Mouse (Mus musculus) midbrain, embryonic 14.5 days (tissue): ENCODE measurements around the gene Rnf216. TPM values are rescaled to one million over a fixed set of nuclear protein-coding genes. Genes with fewer than 3 reads are reported as not detected.

Experiments used
- ATAC-seq: fragments of 200-750 bp; cut with Nextera tagmentation; 2 replicates; pipeline ENCODE4 v1.8.0; 2017; ENCODE audit warnings: moderate number of reproducible peaks, moderate library complexity; ENCODE audit not compliant: low FRiP score, low TSS enrichment
- DNase-seq: peaks from one replicate; pipeline ENCODE4 v3.0.0-alpha.2; 2015
- H3K27ac ChIP-seq: fragments of 300-500 bp; sonication (generic); replicated peaks from 2 replicates; pipeline ENCODE4 v1.5.1; 2014; ENCODE audit warnings: mild to moderate bottlenecking, low read depth, low read length, moderate library complexity
- H3K27me3 ChIP-seq: fragments of 300-500 bp; sonication (generic); 2 replicates; pipeline ENCODE4 v1.6.1; 2014; ENCODE audit warnings: low read length, control low read depth, mixed read lengths; ENCODE audit not compliant: control insufficient read depth, insufficient read depth
- H3K36me3 ChIP-seq: fragments of 300-500 bp; sonication (generic); 2 replicates; pipeline ENCODE4 v1.6.1; 2014; ENCODE audit warnings: low read length, control low read depth; ENCODE audit not compliant: control insufficient read depth, insufficient read depth
- H3K4me1 ChIP-seq: fragments of 300-500 bp; sonication (generic); 2 replicates; pipeline ENCODE4 v1.6.1; 2014; ENCODE audit warnings: mild to moderate bottlenecking, antibody characterized with exemption, low read length, control low read depth; ENCODE audit not compliant: control insufficient read depth, insufficient read depth
- H3K4me2 ChIP-seq: fragments of 300-500 bp; sonication (generic); 2 replicates; pipeline ENCODE4 v1.6.1; 2014; ENCODE audit warnings: mild to moderate bottlenecking, low read length, moderate library complexity
- H3K4me3 ChIP-seq: fragments of 300-500 bp; sonication (generic); replicated peaks from 2 replicates; pipeline ENCODE4 v1.5.1; 2014; ENCODE audit warnings: low read depth, low read length
- H3K9ac ChIP-seq: fragments of 300-500 bp; sonication (generic); replicated peaks from 2 replicates; pipeline ENCODE4 v1.6.1; 2014; ENCODE audit warnings: mild to moderate bottlenecking, low read length, moderate library complexity
- H3K9me3 ChIP-seq: fragments of 300-500 bp; sonication (generic); 2 replicates; pipeline ENCODE4 v1.6.1; 2016; ENCODE audit warnings: low read length, control low read depth, mixed read lengths; ENCODE audit not compliant: control insufficient read depth
- WGBS: fragments of 180-500 bp; shearing (Covaris S2); extraction: QIAGEN DNeasy Blood & Tissue Kit; methylation state at CpG from one replicate; pipeline ENCODE4 v1.1.7; 2014; 5-methylcytosine and 5-hydroxymethylcytosine counted together
- polyA plus RNA-seq: library from polyadenylated mRNA; unstranded; fragments of >200 nt; fragmentation: Nextera tagmentation; extraction: Ambion mirVana; gene quantifications from 2 replicates; pipeline ENCODE4 v1.2.1, GENCODE M21; 2014

The Rnf216 gene
- polyA plus RNA-seq, 1 experiment from 2014 or later, result 32.1 TPM

GRCm38 (mm10) chr5:143055501-143056125 lies 57.2 kb downstream of the Rnf216 start:
- peaks cover 14% of the 10 kb centered on the region; the same call in 1 of the 2 replicates for H3K4me1 ChIP-seq
- no peaks in the 10 kb centered on the region for H3K9me3 ChIP-seq
- H3K27me3 ChIP-seq, result no peaks in the 10 kb centered on the region
- no peak overlapping the region for H3K9ac ChIP-seq
- H3K4me2 ChIP-seq, result no peak overlapping the region
- ATAC-seq (no peak), DNase-seq (no peak)
- H3K36me3 ChIP-seq, result peaks cover 5% of the 10 kb centered on the region
- H3K4me3 ChIP-seq, result no peak overlapping the region
- WGBS, result 93% methylated on average over 3 of the region's 3 CpGs
- H3K27ac ChIP-seq, result no peak overlapping the region

GRCm38 (mm10) chr5:143054703-143055102 lies 58.1 kb downstream of the Rnf216 start:
- Histone ChIP-seq H3K27me3 (no peaks in the 10 kb centered on the region), H3K27ac (no peak overlapping the region), H3K9me3 (no peaks in the 10 kb centered on the region), H3K4me3 (no peak overlapping the region), H3K4me1 (peaks cover 14% of the 10 kb centered on the region; the same call in 1 of the 2 replicates), H3K9ac (no peak overlapping the region), H3K36me3 (peaks cover 2% of the 10 kb centered on the region), H3K4me2 (no peak overlapping the region)
- ATAC-seq, result no peak
- 92% methylated on average over 2 of the region's 2 CpGs for WGBS
- DNase-seq, result no peak

DNA sequence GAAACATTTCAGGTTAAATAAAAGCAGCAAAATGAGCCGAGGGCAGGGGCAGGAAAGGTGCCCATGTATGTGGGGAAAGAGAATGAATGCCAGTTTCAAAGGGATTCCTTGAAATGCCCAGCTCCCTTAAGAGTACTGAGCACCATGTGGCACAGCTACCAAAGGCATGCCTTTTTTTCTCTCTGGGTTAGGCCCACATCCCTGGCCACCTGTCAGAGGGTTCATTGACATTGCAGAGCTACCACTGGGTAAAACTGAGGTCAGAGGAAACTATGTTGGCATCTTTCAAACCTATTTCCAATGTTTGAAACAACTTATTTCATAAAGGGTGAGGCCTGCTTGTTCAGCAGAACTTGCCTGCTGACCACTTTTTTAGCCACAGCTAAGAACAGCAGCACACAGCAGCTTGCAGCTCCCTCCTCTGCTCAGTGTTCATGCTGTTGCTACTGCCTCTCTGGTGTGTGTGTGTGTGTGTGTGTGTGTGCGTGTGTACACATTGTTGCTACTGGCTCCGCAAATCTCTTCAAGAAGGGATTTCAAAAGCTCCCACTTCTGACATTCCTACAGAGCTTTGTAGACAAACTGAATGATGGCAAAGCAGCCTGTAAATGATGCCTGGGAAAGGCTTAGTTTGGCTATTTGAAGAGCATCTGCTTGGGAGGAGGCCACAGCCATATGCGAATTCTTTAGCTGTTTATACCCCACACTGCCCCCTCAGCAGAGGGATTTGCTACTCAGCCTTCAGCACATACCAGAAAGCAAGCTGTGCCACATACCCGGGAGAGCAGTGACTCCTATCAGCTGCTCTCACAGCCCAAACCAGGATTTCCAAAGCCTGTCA lies 59.4 kb downstream of the Rnf216 start:
- Histone ChIP-seq H3K9me3 (no peaks in the 10 kb centered on the region), H3K4me1 (peaks cover 23% of the 10 kb centered on the region), H3K9ac (no peak overlapping the region), H3K4me3 (no peak overlapping the region), H3K4me2 (no peak overlapping the region), H3K27ac (peak overlapping the region; percentile 78), H3K27me3 (no peaks in the 10 kb centered on the region), H3K36me3 (no peaks in the 10 kb centered on the region)
- DNase-seq (peak; percentile 59), ATAC-seq (no peak)
- WGBS, result 44% methylated on average over 5 of the region's 5 CpGs

- Histone ChIP-seq H3K9ac (no peak overlapping the region), H3K4me2 (no peak overlapping the region), H3K27ac (peak overlapping the region; percentile 78; the same call in 1 of the 2 replicates), H3K9me3 (no peaks in the 10 kb centered on the region), H3K36me3 (no peaks in the 10 kb centered on the region), H3K4me1 (peaks cover 29% of the 10 kb centered on the region), H3K4me3 (no peak overlapping the region), H3K27me3 (no peaks in the 10 kb centered on the region)
- WGBS, result 95% methylated on average over 2 of the region's 2 CpGs
- ATAC-seq (no peak), DNase-seq (no peak)
Observed at GRCm38 (mm10) chr5:143052677-143053076, 60.1 kb downstream of the Rnf216 start.

GRCm38 (mm10) chr5:143051851-143052250 lies 60.9 kb downstream of the Rnf216 start:
- 85% methylated on average over 6 of the region's 6 CpGs for WGBS

DNA sequence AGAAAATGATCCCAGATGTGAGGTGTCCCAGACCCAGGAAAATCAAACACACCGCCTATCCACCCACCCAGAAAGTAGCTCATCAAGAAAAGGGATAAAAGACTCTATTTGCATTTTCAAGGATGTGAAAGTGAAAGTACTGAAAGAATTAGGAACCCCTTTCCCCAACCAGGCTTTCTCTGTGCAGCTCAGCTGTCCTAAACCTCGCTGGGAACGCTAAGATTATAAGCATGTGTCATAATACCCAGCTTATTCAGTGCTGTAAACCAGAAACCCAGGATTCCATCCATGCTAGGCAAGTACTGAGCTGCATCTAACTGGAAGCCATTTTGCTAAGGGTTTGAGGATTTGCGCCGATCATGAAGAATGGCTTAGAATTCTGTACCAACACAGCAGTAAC lies 62.5 kb downstream of the Rnf216 start:
- Histone ChIP-seq H3K9me3 (no peaks in the 10 kb centered on the region), H3K36me3 (no peaks in the 10 kb centered on the region), H3K4me2 (no peak overlapping the region), H3K27ac (peak overlapping the region; percentile 86), H3K4me1 (peaks cover 35% of the 10 kb centered on the region), H3K27me3 (no peaks in the 10 kb centered on the region), H3K9ac (no peak overlapping the region), H3K4me3 (no peak overlapping the region)
- no peak for ATAC-seq
- peak; percentile 39 for DNase-seq
- WGBS, result 52% methylated on average over 5 of the region's 5 CpGs

More at GRCm38 (mm10) chr5:143051851-143052250, 60.9 kb downstream of the Rnf216 start:
- no peak overlapping the region for H3K4me2 ChIP-seq
- no peak overlapping the region for H3K27ac ChIP-seq
- no peak overlapping the region for H3K9ac ChIP-seq
- H3K36me3 ChIP-seq, result no peaks in the 10 kb centered on the region
- ATAC-seq (no peak), DNase-seq (no peak)
- H3K4me3 ChIP-seq, result no peak overlapping the region
- no peaks in the 10 kb centered on the region for H3K27me3 ChIP-seq
- H3K4me1 ChIP-seq, result peaks cover 35% of the 10 kb centered on the region
- H3K9me3 ChIP-seq, result no peaks in the 10 kb centered on the region

DNA sequence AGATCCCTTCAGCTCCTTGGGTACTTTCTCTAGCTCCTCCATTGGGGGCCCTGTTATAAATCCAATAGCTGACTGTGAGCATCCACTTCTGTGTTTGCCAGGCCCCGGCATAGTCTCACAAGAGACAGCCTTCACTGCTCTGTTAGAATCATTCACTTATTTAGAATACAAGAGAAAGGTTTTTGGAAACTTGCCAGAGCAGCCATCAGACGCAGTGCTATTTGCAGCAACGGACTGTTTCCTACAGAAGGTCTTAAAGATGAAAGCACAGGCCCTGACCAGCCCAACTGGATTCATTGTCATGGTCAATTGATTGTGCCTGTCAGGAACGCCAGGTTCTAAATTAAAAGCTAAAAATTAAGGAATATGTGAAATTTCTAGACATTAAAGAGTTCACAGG lies 63.0 kb downstream of the Rnf216 start:
- Histone ChIP-seq H3K9ac (no peak overlapping the region), H3K4me1 (peaks cover 35% of the 10 kb centered on the region), H3K27me3 (no peaks in the 10 kb centered on the region), H3K4me2 (no peak overlapping the region), H3K4me3 (no peak overlapping the region), H3K36me3 (no peaks in the 10 kb centered on the region), H3K27ac (peak overlapping the region; percentile 86), H3K9me3 (no peaks in the 10 kb centered on the region)
- DNase-seq (peak; percentile 78), ATAC-seq (no peak)
- WGBS, result 23% methylated on average over 4 of the region's 4 CpGs

GRCm38 (mm10) chr5:143049013-143049385 lies 63.8 kb downstream of the Rnf216 start:
- WGBS, result 81% methylated on average over 1 of the region's 1 CpGs
- H3K4me2 ChIP-seq, result no peak overlapping the region
- H3K4me1 ChIP-seq, result peaks cover 33% of the 10 kb centered on the region
- no peak overlapping the region for H3K9ac ChIP-seq
- no peak for DNase-seq
- no peak overlapping the region for H3K4me3 ChIP-seq
- no peaks in the 10 kb centered on the region for H3K9me3 ChIP-seq
- no peak for ATAC-seq
- H3K27ac ChIP-seq, result peak overlapping the region; percentile 86
- H3K27me3 ChIP-seq, result no peaks in the 10 kb centered on the region
- no peaks in the 10 kb centered on the region for H3K36me3 ChIP-seq
